Mouse (Mus musculus) stomach, postnatal 0 days (tissue): ENCODE results near the gene Gpr89. TPM values are rescaled to one million over a fixed set of nuclear protein-coding genes. Genes with fewer than 3 reads are reported as not detected.

Source experiments
- ATAC-seq: fragments of 200-750 bp; cut with Nextera tagmentation; 2 replicates; pipeline ENCODE4 v1.8.0; 2017; ENCODE audit not compliant: low FRiP score, low TSS enrichment
- DNase-seq: peaks from one replicate; pipeline ENCODE4 v3.0.0-alpha.2; 2016; ENCODE audit warnings: low spot score
- H3K27ac ChIP-seq: fragments of 300-500 bp; sonication (generic); replicated peaks from 2 replicates; pipeline ENCODE4 v1.5.1; 2014; ENCODE audit warnings: mild to moderate bottlenecking, control low read depth
- H3K27me3 ChIP-seq: fragments of 300-500 bp; sonication (generic); 2 replicates; pipeline ENCODE4 v1.6.1; 2014; ENCODE audit warnings: low read length; ENCODE audit not compliant: control insufficient read depth, insufficient read depth
- H3K36me3 ChIP-seq: fragments of 300-500 bp; sonication (generic); 2 replicates; pipeline ENCODE4 v1.6.1; 2014; ENCODE audit warnings: low read length, mixed read lengths; ENCODE audit not compliant: control insufficient read depth, insufficient read depth
- H3K4me1 ChIP-seq: fragments of 300-500 bp; sonication (generic); replicated peaks from 2 replicates; pipeline ENCODE4 v1.6.1; 2014; ENCODE audit warnings: antibody characterized with exemption; ENCODE audit not compliant: control insufficient read depth, insufficient read depth
- H3K4me2 ChIP-seq: fragments of 300-500 bp; sonication (generic); replicated peaks from 2 replicates; pipeline ENCODE4 v1.6.1; 2014; ENCODE audit warnings: low read depth, mild to moderate bottlenecking, control low read depth, moderate library complexity
- H3K4me3 ChIP-seq: fragments of 300-500 bp; sonication (generic); 2 replicates; pipeline ENCODE4 v1.5.1; 2014; ENCODE audit warnings: low read depth, low read length, control low read depth
- H3K9ac ChIP-seq: fragments of 300-500 bp; sonication (generic); 2 replicates; pipeline ENCODE4 v1.6.1; 2014; ENCODE audit warnings: mild to moderate bottlenecking, low read length, control low read depth, mixed read lengths
- H3K9me3 ChIP-seq: fragments of 300-500 bp; sonication (generic); 2 replicates; pipeline ENCODE4 v1.6.1; 2016; ENCODE audit warnings: low read length; ENCODE audit not compliant: control insufficient read depth
- CTCF ChIP-seq: IDR thresholded peaks from 2 replicates; pipeline ENCODE4 v1.5.1; 2016; ENCODE audit warnings: antibody characterized with exemption, low read depth, mild to moderate bottlenecking, moderate library complexity
- EP300 ChIP-seq: optimal IDR thresholded peaks from 2 replicates; pipeline ENCODE3; 2016; ENCODE audit warnings: antibody characterized with exemption
- WGBS: fragments of 180-500 bp; shearing (Covaris S2); extraction: QIAGEN DNeasy Blood & Tissue Kit; methylation state at CpG from one replicate; pipeline ENCODE4 v1.1.7; 2014; 5-methylcytosine and 5-hydroxymethylcytosine counted together
- polyA plus RNA-seq: library from polyadenylated mRNA; unstranded; fragments of >200 nt; fragmentation: Nextera tagmentation; extraction: Ambion mirVana; gene quantifications from 2 replicates; pipeline ENCODE4 v1.2.1, GENCODE M21; 2015

Gene Gpr89
- polyA plus RNA-seq, 1 experiment from 2014 or later, result 28.5 TPM

- Histone ChIP-seq H3K27ac (no peak overlapping the region), H3K4me1 (no peaks in the 10 kb centered on the region), H3K27me3 (no peaks in the 10 kb centered on the region), H3K9me3 (no peaks in the 10 kb centered on the region), H3K36me3 (no peaks in the 10 kb centered on the region), H3K9ac (no peak overlapping the region), H3K4me2 (no peak overlapping the region), H3K4me3 (no peak overlapping the region)
- no peak for ATAC-seq
- TF ChIP-seq CTCF (no peak), EP300 (no peak)
- 83% methylated on average over 7 of the region's 8 CpGs for WGBS
- no peak for DNase-seq
These were observed 56.7 kb downstream of the Gpr89 start for GRCm38 (mm10) chr3:96848470-96848869.

- ATAC-seq (no peak), DNase-seq (no peak)
- H3K4me1 ChIP-seq, result no peaks in the 10 kb centered on the region
- H3K4me2 ChIP-seq, result no peak overlapping the region
- no peaks in the 10 kb centered on the region for H3K9me3 ChIP-seq
- H3K36me3 ChIP-seq, result no peaks in the 10 kb centered on the region
- H3K9ac ChIP-seq, result no peak overlapping the region
- TF ChIP-seq EP300 (no peak), CTCF (no peak)
- H3K27ac ChIP-seq, result no peak overlapping the region
- H3K4me3 ChIP-seq, result no peak overlapping the region
- H3K27me3 ChIP-seq, result no peaks in the 10 kb centered on the region
- WGBS, result 37% methylated on average over 6 of the region's 6 CpGs
These were observed 57.5 kb downstream of the Gpr89 start for GRCm38 (mm10) chr3:96847661-96848060.

- ATAC-seq (no peak), DNase-seq (no peak)
- H3K9ac ChIP-seq, result no peak overlapping the region
- 78% methylated on average over 12 of the region's 12 CpGs for WGBS
- no peak overlapping the region for H3K4me2 ChIP-seq
- H3K27ac ChIP-seq, result no peak overlapping the region
- no peaks in the 10 kb centered on the region for H3K27me3 ChIP-seq
- TF ChIP-seq EP300 (no peak), CTCF (no peak)
- no peak overlapping the region for H3K4me3 ChIP-seq
- no peaks in the 10 kb centered on the region for H3K4me1 ChIP-seq
- no peaks in the 10 kb centered on the region for H3K36me3 ChIP-seq
- H3K9me3 ChIP-seq, result no peaks in the 10 kb centered on the region
These were observed 58.2 kb downstream of the Gpr89 start for GRCm38 (mm10) chr3:96846985-96847384.

- ATAC-seq, result no peak
- TF ChIP-seq EP300 (no peak), CTCF (no peak)
These were observed 59.3 kb downstream of the Gpr89 start for GRCm38 (mm10) chr3:96845806-96846205.

GRCm38 (mm10) chr3:96845191-96845590 lies 60.0 kb downstream of the Gpr89 start:
- no peak for ATAC-seq
- no peak for DNase-seq
- no peaks in the 10 kb centered on the region for H3K36me3 ChIP-seq
- H3K4me2 ChIP-seq, result no peak overlapping the region
- H3K27ac ChIP-seq, result no peak overlapping the region
- H3K9me3 ChIP-seq, result no peaks in the 10 kb centered on the region
- H3K9ac ChIP-seq, result no peak overlapping the region
- H3K27me3 ChIP-seq, result no peaks in the 10 kb centered on the region
- H3K4me1 ChIP-seq, result no peaks in the 10 kb centered on the region
- no peak overlapping the region for H3K4me3 ChIP-seq
- 91% methylated on average over 6 of the region's 6 CpGs for whole genome bisulfite sequencing
- TF ChIP-seq EP300 (no peak), CTCF (no peak)

More at GRCm38 (mm10) chr3:96845806-96846205, 59.3 kb downstream of the Gpr89 start:
- no peak overlapping the region for H3K4me2 ChIP-seq
- H3K27me3 ChIP-seq, result no peaks in the 10 kb centered on the region
- no peak overlapping the region for H3K4me3 ChIP-seq
- DNase-seq, result no peak
- H3K9ac ChIP-seq, result no peak overlapping the region
- H3K4me1 ChIP-seq, result no peaks in the 10 kb centered on the region
- H3K9me3 ChIP-seq, result no peaks in the 10 kb centered on the region
- no peaks in the 10 kb centered on the region for H3K36me3 ChIP-seq
- no peak overlapping the region for H3K27ac ChIP-seq
- WGBS, result 54% methylated on average over 9 of the region's 9 CpGs

- no peaks in the 10 kb centered on the region for H3K9me3 ChIP-seq
- WGBS, result 61% methylated on average over 7 of the region's 7 CpGs
- no peak overlapping the region for H3K4me3 ChIP-seq
- no peak overlapping the region for H3K9ac ChIP-seq
- DNase-seq (no peak), ATAC-seq (no peak)
- TF ChIP-seq EP300 (no peak), CTCF (no peak)
- no peaks in the 10 kb centered on the region for H3K27me3 ChIP-seq
- no peak overlapping the region for H3K4me2 ChIP-seq
- H3K36me3 ChIP-seq, result no peaks in the 10 kb centered on the region
- H3K27ac ChIP-seq, result no peak overlapping the region
- H3K4me1 ChIP-seq, result no peaks in the 10 kb centered on the region
These were observed 66.0 kb downstream of the Gpr89 start for GRCm38 (mm10) chr3:96838996-96839645.
